Mouse (Mus musculus): ENCODE results near the gene Bglap3.

Gene Bglap3

DNA sequence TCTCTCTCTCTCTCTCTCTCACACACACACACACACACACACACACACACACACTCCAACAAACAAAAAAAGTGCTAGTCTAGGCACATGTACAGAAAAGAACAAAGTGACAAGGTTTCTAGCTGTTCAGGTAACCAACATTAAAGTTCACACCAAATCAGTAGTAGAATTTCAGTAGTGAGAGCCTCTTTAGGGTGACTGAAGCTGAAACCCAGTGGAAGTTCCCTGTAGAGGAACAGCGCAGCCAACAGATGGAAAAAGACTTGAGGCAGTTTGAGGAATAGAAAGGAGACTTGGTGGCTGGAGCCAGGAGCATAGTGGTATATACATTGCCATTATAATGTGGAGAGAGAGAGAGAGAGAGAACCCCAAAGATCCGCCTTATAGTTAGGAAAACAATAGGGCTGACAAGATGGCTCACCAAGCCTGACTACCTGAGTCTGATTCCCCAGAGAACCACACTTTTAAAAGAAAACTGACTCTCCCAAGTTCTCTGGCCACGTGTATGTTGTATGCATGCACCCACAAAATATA is 37.6 kb downstream of the Bglap3 start:
- DNase-seq = no peak

- peak; percentile 38 to 39 for DNase-seq
Measured at GRCm38 (mm10) chr3:88334029-88334658, 38.4 kb downstream of the Bglap3 start.

- DNase-seq = peak; percentile 31 to 54
Measured at GRCm38 (mm10) chr3:88331282-88331681, 41.3 kb downstream of the Bglap3 start.

DNA sequence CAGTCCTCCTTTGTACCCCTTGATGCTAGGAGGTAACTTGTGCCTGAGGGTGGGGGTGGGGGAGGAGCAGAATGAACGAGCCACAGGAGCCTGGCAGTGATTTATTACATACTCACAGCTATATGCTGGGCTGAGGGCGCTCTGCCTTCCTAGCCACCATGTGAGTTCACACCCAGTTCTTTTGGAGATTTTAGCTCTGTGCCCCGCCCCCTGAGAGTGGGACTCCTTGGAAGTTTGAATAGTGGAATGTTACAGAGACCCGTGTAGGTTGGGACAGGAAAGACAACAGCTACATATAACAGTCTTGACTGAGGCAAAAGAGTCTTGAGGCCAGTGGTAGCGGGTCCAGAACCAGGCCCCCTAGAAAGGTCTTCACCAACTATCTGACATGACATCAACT is 43.6 kb downstream of the Bglap3 start:
- DNase-seq = no peak

GRCm38 (mm10) chr3:88324951-88325405 is 47.6 kb downstream of the Bglap3 start, which contains the start of gene Glmp:
Glmp (plus strand) TSS chr3:88325023.
- peak; percentile 67 to 81 for DNase-seq

Data from kidney, adult 8-10 months (tissue).